Mouse (Mus musculus): ENCODE measurements around the gene Dbil5.

GRCm38 (mm10) chr11:76246439-76246838 lies 29.0 kb downstream of the Dbil5 start:
- TF ChIP-seq POLR2A (IDR thresholded peaks at IDR 0.05; ENCODE audit: borderline replicate concordance, control insufficient read depth, low read depth, low read length) = no peak
- TF ChIP-seq CTCF (IDR thresholded peaks at IDR 0.05; ENCODE audit: control insufficient read depth, insufficient read depth, low read length) = no peak

Data from bone marrow, adult 2 months (tissue).